Mouse (Mus musculus) heart, postnatal 25 days (tissue): ENCODE measurements at regions not wholly inside any gene's neighbourhood (a gene's known extent, or its start where the extent isn't known, plus 50 kb on each side); places are given as distances from the start of the nearest gene placed in this dataset.

Experiments
- DNase-seq: peaks from one replicate; pipeline ENCODE4 v3.0.0; 2022; ENCODE audit warnings: low spot score
- intact Hi-C: fragments of 180-260 bp; cut with DNase I; formaldehyde crosslinking; loops from one replicate; pipeline ENCODE4 v1.15.1; 2025

DNA sequence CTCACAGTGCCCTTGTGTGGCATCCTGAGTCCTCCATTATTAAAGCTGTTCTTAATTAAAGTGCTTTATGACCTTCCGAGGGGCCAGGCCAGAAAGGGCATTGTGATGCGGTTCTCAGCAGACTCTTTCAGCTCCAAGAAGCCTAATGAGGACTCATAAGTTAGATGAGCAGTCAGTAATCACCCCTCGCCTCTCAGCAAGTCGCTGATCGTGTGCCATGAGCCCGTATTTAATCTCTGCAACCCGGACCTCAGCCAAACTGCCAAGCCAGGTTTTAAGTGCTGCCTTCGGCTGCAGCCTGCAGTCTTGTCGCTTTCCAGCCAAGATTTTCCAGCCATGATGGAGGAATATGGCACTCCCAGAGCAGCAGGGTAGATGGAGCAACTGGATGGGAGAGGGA lies 56.1 kb upstream of the Rbfox1 start:
- intact Hi-C loops, result no loop called here
- no peak for DNase-seq

DNA sequence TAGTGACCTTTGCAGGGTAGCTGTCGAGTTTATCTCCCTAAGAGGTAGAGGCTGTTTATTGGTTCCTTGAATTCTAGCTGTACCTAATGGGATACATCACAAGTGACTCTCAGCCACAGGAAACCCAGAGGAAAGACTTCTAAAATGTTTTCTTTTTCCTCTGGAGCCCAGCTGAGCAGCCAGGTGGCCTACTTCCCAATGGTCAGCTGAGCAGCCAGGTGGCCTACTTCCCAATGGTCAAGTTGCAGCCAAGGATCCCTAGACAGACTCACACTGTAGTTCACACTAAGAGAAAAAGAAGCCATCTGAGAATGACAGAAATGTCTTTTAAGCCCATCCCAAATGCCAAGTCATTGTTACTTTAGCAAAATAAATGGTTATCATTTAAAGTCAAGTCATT lies 61.8 kb upstream of the Rbfox1 start:
- intact Hi-C loops, result no loop called here
- DNase-seq, result no peak

DNA sequence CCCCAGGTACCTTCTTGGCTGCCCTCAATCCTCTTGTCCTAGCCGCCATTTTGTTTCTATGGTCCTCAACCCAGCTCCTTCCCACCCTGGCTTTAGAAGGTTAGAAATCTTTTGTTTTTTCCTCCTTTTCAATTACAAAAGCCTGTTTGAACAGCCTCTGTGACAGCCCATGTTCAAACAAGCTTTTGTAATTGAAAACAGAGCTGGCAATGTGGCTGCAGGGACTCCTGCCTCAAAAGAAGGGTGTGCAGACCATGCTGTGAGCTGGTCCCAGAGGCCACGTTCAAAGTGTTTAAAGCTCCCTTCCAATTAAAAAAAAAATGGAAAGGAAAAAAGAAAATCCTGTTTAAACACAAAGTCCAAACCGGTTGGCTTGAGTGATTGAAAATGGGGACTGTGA lies 68.0 kb upstream of the Rbfox1 start:
- no peak for DNase-seq
- intact Hi-C loops, result no loop called here

DNA sequence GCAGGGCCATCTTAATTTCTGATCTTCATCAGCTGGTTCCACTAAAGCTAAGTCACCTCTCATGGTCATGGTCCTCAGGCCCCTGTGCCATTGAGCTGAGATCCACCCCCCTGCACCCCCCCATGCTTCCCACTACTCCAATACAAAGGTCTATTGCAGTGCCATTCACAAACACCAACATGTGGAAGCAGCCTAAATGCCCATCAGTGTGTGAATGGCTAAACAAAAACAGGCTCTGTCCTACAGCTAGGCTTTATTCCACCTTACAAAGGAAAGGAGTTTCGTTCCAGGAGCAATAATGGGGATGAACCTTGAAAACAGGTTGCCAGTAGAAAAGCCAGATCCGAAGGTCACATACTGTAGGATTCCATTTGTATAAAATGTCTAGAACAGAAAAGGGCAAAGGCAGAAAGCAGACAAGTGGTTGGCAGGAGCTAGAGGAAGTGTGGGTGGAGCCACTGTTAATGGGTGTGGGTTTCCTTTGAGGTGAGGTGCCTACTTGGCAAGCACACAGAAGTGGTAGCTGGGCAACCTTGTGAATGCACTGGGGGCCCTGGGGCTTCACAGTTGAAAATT lies 72.8 kb upstream of the Rbfox1 start:
- intact Hi-C loops, result no loop called here
- no peak for DNase-seq

DNA sequence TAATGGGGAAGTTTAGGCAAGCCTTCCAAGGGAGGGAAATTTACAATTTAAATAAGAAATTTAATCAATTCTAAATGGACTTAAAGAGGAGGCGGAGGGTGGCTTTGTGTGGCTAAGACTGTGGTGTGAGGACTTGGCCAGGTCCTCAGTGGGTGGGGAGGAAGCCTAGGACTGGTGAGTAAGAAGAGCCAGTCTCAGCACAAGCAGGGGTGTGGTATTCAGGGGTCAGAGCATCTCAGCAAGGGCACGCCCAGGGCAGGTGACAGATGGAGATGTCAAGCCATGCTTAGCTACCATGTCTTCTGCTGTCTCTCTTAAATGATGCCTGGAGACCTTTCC lies 73.5 kb upstream of the Rbfox1 start:
- no peak for DNase-seq
- intact Hi-C loops, result no loop called here

DNA sequence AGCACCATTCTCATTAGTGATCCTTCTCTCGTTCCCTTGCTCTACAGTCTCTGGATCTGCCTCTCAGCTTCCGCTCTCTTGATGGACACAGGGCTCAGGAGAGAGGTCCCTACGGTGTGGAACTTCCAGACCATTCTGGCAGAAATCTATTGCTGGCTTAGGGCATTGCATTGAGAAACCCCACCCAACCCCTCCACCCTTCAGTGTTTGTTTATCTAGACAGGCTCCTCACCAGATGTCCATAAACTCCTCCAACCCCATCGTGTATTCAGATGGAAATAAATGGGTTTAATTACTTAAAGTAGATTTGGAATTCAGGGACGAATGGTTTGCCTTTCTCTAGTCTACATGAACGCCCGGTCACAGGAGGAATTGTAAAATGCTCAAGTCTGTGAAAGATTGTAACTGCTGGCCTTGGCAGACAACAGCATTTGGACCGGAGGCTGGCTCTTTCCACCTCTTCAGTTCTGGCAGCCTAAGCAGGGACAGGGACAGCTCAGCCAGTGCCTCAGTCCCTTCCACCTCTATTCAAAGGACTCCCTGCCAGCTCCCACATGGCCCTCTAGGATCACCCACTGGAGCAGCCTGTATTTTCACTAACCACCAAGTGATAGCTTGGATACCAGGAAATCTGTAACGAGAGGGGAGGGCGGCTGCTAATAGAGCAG lies 74.0 kb upstream of the Rbfox1 start:
- DNase-seq, result no peak
- intact Hi-C loops, result no loop called here

DNA sequence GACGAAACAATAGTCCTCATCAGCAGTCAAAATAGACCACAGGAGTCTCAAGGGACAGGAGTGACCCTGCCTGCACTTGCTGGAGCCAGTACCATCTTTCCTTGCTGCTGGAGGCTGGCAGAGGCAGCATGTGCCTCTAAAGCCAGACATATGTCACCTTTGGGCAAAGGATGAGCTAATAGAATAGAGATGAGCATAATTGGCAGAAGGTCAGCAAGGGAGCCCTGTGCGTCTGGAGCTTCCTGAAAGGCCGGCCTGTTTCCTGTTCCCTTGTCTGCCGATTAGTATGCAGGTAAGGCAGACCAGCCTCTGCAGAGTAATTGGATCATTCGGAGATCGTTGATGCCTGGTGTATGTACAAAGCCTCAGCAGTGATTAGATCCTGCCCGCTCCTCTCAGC lies 87.0 kb upstream of the Rbfox1 start:
- DNase-seq, result no peak
- intact Hi-C loops, result no loop called here

DNA sequence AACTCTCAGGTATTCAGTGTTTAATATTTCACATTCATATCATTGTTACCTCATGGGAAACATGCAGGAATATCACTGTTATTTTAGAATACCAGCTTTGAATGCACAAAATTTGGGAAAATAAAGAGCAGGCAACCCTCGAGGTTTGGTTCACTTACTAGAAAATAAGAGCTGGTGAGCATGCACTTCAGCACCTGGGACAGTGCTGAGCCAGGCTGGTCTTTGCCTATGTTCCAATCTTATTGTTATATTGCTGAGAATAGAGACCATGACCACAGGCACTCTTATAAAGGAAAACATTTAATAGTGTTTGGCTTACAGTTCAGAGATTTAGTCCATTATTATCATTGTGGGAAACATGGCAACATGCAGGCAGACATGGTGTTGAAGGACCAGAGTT lies 92.9 kb upstream of the Rbfox1 start:
- intact Hi-C loops, result no loop called here
- DNase-seq, result no peak

DNA sequence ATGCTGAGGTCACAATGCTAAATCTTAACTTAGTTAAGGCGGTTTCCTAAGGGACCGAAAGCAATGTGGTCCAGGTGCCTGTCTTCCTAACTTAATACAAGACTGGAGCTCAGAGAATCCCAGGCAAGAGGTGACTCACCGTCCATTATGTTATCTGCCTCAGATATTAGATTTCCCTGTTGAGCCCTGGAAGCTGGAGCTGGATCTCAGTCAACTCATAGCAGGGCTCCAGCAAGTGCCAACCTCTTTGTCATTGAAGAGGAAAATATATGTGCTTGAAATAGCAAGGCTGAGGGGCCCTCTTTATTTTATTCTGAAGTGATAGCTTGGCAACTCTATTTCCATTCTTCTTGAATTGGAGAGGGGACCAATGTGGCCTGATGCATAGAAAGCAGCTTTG lies 95.0 kb upstream of the Rbfox1 start:
- no peak for DNase-seq
- intact Hi-C loops, result no loop called here

DNA sequence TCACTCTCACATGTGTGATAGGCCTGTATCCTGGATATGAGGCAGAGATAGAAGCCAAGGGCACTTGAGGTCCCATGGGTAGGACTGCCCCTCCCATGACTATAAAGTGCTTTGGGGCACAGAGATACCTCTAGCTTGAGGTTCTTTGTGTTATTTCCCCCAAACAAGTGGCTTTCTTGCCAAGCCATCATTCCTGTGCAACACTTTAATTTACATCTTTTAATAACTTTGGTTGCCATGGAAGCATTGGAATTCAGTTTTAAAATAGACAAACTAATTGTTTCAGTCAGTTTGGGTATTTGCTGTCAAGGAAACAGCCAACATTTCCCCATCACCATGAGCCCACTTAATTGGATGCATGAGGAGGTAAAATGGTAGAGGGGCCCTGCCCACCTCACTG lies 97.9 kb upstream of the Rbfox1 start:
- intact Hi-C loops, result no loop called here
- DNase-seq, result no peak

DNA sequence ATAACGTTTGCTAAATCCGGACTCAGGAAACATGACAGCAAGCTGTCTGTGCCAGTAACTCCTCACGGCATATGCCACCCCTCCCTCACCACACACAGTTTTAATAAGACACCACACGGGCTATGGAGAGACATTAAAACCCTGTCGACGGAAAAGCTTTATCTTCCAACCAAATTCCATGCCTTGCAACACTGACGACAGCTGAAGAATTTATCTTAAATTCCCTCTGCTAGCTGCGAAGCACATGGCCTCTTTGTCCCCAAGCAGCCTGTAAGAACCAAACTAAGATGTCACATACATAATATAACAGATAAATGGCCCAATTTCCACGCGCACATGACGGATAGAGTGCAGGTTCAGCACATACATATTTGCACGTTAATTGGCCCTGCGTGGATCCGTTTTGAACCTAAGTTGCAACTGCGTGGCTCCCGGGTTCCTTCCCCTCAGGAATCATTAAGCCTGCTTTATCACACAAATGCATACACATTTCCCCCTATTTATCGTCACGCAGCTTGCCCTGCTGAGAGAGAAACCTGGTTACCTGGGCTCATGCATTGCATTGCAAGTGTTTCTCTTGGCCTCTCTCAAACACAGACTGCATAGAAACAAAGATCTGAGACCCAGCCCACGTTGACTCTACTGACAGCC lies 118.3 kb upstream of the Rbfox1 start:
- intact Hi-C loops, result no loop called here
- no peak for DNase-seq

DNA sequence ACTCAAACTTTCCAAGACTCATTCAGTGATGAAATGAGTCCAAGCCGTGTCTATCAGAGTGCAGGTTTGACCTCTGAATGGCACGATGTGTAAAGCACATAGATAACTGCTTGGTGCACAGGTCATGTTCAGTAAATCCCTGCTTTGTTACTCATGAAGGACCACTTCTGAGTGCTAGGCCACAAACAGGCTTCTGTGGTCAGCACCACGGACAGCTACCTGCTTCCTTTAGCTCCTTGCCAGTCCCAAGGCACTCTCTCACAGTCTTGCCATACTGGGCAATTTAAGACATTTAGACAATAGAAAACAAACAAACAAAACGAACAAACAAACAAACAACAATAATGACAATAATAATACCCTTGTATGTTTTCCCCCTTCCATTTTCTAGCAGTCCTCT lies 120.0 kb upstream of the Rbfox1 start:
- DNase-seq, result no peak
- intact Hi-C loops, result no loop called here

DNA sequence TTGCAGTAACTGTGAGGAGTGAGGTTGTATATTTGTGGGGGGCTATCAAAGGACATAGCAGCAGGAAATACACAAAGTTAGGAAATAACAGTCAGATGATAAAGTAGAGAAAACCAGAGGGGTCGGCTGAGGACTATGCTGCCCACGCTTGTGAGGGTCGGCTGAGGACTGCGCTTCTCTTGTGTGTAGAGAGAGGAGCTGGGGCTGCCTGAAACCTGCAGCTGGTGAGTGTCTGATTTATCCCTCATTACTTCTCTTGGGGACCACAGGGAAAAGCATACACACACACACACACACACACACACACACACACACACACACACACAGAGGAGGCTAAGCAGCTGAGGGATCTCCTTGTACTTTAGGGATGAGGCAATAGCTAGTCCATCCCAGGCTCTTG lies 124.3 kb upstream of the Rbfox1 start:
- DNase-seq, result no peak
- intact Hi-C loops, result no loop called here

DNA sequence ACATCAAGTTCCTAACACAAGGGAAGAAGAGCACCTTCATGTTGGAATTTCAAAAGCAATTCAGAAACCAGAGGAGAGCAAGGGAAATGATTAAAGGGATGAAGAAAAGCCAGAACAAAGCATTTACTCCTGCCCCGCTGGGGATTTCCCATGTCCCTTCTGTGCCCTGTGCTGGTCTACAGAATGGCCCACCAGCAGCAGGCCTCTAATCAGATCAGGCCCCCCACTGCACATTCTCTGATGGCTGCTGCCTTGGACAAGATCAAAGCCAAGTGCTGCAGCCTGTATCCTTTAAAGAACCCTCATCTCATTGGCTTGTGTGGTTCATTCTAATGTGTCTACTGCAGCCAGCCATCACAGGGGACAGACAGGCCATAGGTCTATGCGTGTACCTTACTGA lies 126.1 kb upstream of the Rbfox1 start:
- no peak for DNase-seq
- intact Hi-C loops, result no loop called here

DNA sequence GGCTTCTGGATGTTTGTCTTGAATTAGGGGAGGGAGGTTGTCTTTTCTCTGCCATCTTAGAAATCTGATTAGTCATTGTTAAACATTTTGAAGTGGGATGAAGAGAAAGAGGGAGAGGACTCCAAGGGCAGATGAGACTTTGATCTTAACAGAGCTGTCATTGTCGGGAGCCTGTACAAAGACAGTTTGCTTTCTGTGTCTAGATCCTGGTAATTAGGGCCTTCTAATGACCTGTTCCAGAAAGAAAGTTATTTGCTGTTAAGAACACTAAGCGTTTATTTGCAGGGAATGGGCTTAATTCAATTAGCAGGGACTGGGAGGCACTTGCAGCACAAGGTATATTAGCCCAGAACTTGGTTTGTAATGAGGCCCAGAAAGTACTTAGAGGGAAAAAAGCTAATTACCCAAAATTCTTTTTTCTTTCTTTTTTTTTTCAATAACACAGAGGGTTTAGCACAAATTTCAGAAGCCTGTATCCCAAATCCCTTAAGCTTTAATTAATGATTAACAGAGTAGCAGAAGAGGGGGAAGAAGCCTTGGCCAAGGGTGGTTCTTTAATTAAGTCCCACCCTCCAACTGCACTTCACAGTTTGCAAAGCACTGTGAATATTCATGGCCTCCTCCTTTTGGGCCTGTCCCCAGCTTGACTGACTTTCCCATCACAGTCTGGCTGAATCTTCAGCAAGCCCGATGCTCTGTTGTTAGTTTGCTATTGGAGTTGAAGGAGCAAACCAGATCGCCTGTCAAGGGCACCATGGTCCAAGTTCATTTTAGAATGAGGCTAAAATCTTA lies 142.2 kb upstream of the Rbfox1 start:
- DNase-seq, result no peak
- intact Hi-C loops, result no loop called here

DNA sequence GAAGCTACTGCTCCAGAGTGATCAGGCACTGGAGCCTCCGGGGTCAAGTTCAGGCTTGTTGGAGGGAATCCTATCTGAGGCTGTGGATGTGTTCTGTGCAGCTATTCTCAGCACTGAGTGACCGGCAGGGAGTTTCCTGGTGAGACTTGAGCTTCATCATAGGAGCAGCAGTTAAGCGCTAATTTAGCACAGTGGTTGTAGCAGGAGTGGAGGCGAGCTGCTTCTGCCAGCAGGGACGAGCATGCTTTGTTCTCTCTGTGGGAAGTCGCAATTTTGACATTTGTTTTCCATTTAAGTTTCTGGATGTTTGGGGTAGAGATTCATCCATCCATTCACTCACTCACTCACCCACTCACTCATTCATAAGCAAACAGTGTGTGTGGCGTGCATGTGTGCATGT lies 144.4 kb upstream of the Rbfox1 start:
- intact Hi-C loops, result no loop called here
- no peak for DNase-seq

DNA sequence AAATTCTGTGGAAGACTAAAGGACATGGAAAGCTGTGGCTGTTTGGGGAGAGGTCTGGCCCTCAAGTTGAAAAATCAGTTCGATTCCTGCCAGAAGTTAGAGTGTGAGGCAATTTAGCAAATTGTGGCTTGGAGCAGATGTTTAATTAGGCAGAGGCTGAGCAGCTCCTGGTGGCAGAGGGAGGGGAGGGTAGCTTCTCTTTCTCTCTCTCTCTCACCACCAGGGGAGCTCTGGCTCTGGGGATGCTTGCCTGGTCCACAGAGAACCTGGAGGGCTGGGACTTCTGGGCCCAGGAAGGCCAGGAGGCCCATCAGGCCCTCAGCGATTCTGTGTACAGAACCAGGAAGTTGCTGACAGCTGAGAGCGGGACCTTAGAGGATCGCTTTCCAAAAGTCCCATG lies 151.5 kb upstream of the Rbfox1 start:
- intact Hi-C loops, result no loop called here
- no peak for DNase-seq

DNA sequence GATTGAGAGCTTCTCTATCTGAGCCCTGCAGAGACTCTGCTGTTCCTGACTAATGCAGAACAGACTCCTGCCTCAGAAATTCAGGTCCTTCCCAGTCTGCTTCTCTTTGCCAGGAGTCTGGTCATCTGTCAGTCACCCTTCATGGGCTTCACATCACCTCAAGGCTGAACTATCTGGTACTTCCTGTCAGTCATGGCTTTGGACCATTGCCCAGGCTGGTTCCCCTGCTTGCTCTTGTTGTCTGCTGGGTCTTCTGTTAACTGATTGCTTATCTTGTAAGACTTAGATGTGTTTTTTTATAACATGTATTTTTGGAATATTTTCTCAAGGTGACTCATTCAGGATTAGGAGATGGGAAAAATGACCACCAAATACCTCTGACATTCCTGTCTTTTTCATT lies 162.6 kb upstream of the Rbfox1 start:
- intact Hi-C loops, result no loop called here
- DNase-seq, result no peak

DNA sequence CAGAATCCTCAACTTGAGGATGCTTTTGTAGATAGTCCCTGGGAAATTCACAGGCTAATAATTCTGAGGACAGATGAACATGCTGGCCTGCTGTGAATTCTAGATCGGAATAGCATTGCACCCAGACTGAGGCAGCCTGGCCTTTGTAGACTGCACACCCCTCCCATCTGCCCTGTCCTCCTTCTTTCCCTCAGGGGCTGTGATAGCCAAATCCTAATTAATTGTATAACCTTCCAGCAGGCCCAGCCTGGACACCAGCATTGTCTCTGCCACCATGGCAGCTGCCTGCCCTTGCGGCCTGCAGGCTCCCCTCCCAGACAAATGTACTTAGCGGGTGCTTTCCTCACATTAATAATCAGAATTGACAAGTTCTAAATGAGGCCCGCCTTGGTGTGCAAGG lies 171.7 kb upstream of the Rbfox1 start:
- no peak for DNase-seq
- intact Hi-C loops, result no loop called here

DNA sequence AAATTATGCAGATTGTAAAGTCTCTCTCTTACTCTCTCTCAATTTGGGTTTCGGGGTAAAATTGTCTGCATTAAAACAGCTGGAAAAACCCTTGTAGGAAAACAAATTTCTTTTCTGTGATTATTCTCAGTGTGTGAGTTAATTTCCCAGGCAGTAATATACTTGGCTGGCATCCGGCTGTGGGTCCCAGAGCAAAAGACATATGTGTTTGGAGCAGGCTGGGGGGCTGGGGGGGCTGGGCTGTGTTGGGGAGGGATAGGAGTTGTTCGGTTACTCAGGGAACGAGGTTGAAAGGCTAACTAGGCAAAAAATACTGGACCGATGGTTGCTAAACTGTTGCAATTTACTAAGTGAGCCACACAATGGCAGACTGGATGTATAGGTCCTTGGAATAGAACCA lies 175.3 kb upstream of the Rbfox1 start:
- no peak for DNase-seq
- intact Hi-C loops, result no loop called here

DNA sequence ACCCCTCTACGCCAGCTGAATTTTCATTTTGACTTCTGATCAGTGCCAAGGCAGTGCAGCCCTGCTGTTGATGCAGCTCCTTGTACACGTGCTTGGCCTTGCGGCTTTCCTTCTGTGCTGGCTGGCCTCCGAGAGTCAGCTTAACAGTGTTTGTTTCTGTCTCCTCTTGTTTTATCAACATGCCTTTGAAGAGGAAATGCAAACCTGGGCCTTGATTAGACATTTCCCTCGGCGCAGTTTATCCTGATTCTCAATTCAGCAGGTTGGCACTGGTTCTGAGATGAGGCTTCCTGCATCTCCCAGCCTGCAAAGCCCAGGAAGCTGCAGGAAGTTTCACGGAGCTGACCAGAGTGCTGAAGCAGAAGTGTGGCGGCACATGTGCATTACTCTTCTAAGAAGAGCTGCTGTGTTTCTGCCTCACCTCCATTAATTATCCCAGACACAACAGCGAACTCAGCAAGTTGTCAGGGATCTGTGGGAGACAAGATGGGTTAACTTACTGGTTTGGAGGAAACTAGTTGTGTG lies 184.4 kb upstream of the Rbfox1 start:
- intact Hi-C loops, result no loop called here
- no peak for DNase-seq
